Mouse (Mus musculus) cerebellum, postnatal 14 days (tissue): ENCODE measurements at regions not wholly inside any gene's neighbourhood (a gene's known extent, or its start where the extent isn't known, plus 50 kb on each side); places are given as distances from the start of the nearest gene placed in this dataset.

Experiments
- DNase-seq, 2 experiments: peaks; one replicate each; pipeline ENCODE4 v3.0.0; 2021; ENCODE audit warnings: mixed read lengths in 2 of 2

GRCm38 (mm10) chr7:60622271-60623249, 482.5 kb upstream of the Snrpn start:
- DNase-seq = peak; percentile 61 to 69

GRCm38 (mm10) chr7:60617070-60617674, 477.2 kb upstream of the Snrpn start:
- DNase-seq = peak in 1 of 2 experiments; percentile 2
